Comparison of ENCODE assay signal across 4 mouse cellular contexts in genomic region chr8:5857336-5857735, GRCm38 (mm10).
DNase-seq lines count a peak whose midpoint lies in the region; ATAC-seq lines count a peak whose summit lies in the region.
"Not testable (repeated sequence)": the region's sequence is repeated elsewhere in the genome, so short reads cannot be mapped to it uniquely, and the experiment has no call there.

No protein-coding gene starts in this region.

- H3K9ac ChIP-seq in limb, embryonic 11.5 days (ENCODE audit: low read length); neural tube, embryonic 11.5 days (ENCODE audit: low read length): not testable (repeated sequence)

- WGBS in limb, embryonic 11.5 days = 27% methylated on average over 4 of the region's 4 CpGs
- 24% methylated on average over 4 of the region's 4 CpGs for WGBS in neural tube, embryonic 11.5 days

- ATAC-seq in limb, embryonic 11.5 days (ENCODE audit: insufficient number of reproducible peaks, low FRiP score, low TSS enrichment, low read depth) = not testable (repeated sequence)
- ATAC-seq in neural tube, embryonic 11.5 days (ENCODE audit: insufficient read depth, low FRiP score, low TSS enrichment) = peak; percentile 55; the same call in 1 of the 2 replicates

- not testable (repeated sequence) for H3K27me3 ChIP-seq in limb, embryonic 11.5 days (ENCODE audit: control insufficient read depth, insufficient read depth, low read length); neural tube, embryonic 11.5 days (ENCODE audit: control insufficient read depth, insufficient read depth, low read length)

- not testable (repeated sequence) for H3K27ac ChIP-seq in limb, embryonic 11.5 days (replicated peaks; ENCODE audit: low read depth, low read length); neural tube, embryonic 11.5 days (ENCODE audit: low read depth, low read length)

- not testable (repeated sequence) for H3K4me3 ChIP-seq in limb, embryonic 11.5 days (ENCODE audit: low read depth, low read length); neural tube, embryonic 11.5 days (ENCODE audit: low read depth, low read length)

- not testable (repeated sequence) for H3K4me2 ChIP-seq in limb, embryonic 11.5 days (ENCODE audit: low read depth, severe bottlenecking); neural tube, embryonic 11.5 days (ENCODE audit: low read depth)

- H3K9me3 ChIP-seq in limb, embryonic 11.5 days (ENCODE audit: control insufficient read depth, low read length); neural tube, embryonic 11.5 days (ENCODE audit: control insufficient read depth, low read length): not testable (repeated sequence)

- DNase-seq in forelimb bud, embryonic 11.5 days (ENCODE audit: low read depth, low spot score) = peak; percentile 11
- peak; percentile 32 for DNase-seq in limb, embryonic 11.5 days (ENCODE audit: low spot score)
- DNase-seq in mesoderm, embryonic 11.5 days (ENCODE audit: low read depth, low spot score) = peak; percentile 19
- not testable (repeated sequence) for DNase-seq in neural tube, embryonic 11.5 days (ENCODE audit: low spot score)

- H3K4me1 ChIP-seq in limb, embryonic 11.5 days (ENCODE audit: control insufficient read depth, insufficient read depth, low read length); neural tube, embryonic 11.5 days (ENCODE audit: control insufficient read depth, insufficient read depth, low read length): not testable (repeated sequence)

- H3K36me3 ChIP-seq in limb, embryonic 11.5 days (ENCODE audit: control insufficient read depth, insufficient read depth, low read length); neural tube, embryonic 11.5 days (ENCODE audit: control insufficient read depth, insufficient read depth, low read length): not testable (repeated sequence)
